Mouse (Mus musculus): ENCODE data around the gene Entpd6. TPM values are rescaled to one million over a fixed set of nuclear protein-coding genes. Genes with fewer than 3 reads are reported as not detected.

Gene Entpd6
- polyA plus RNA-seq, 1 experiment from 2014 or later, result 25.6 TPM

Other genes with a start within 250 kb of the Entpd6 start
- gene Cst7, start 178.6 kb upstream of the Entpd6 start, polyA plus RNA-seq (2014; fragmentation: Nextera tagmentation; extraction: Ambion mirVana), result 0.15 and 0.23 TPM in 2 replicates
- gene Apmap, start 140.5 kb upstream of the Entpd6 start, polyA plus RNA-seq (2014; fragmentation: Nextera tagmentation; extraction: Ambion mirVana), result 40.3 and 42.6 TPM in 2 replicates
- 31.4 and 31.9 TPM in 2 replicates for gene Acss1, start 80.5 kb upstream of the Entpd6 start, polyA plus RNA-seq (2014; fragmentation: Nextera tagmentation; extraction: Ambion mirVana)
- gene Vsx1, start 59.7 kb upstream of the Entpd6 start, polyA plus RNA-seq (2014; fragmentation: Nextera tagmentation; extraction: Ambion mirVana), result 1.1 and 1.9 TPM in 2 replicates
- gene Pygb, start 37.7 kb downstream of the Entpd6 start, polyA plus RNA-seq (2014; fragmentation: Nextera tagmentation; extraction: Ambion mirVana), result 29.8 and 35.3 TPM in 2 replicates
- 56.2 and 60.5 TPM in 2 replicates for gene Abhd12, start 155.7 kb downstream of the Entpd6 start, polyA plus RNA-seq (2014; fragmentation: Nextera tagmentation; extraction: Ambion mirVana)
- gene Gins1, start 156.4 kb downstream of the Entpd6 start, polyA plus RNA-seq (2014; fragmentation: Nextera tagmentation; extraction: Ambion mirVana), result 66.0 and 67.5 TPM in 2 replicates

Data from hindbrain, embryonic 11.5 days (tissue).